Mouse (Mus musculus) stomach, embryonic 16.5 days (tissue): ENCODE data around the gene Ly6g6f. TPM values are rescaled to one million over a fixed set of nuclear protein-coding genes. Genes with fewer than 3 reads are reported as not detected.
A peak's percentile ranks its signal among the peaks of the same experiment; 100 is the strongest.

Experiments
- ATAC-seq: fragments of 200-750 bp; cut with Nextera tagmentation; 2 replicates; pipeline ENCODE4 v1.8.0; 2017; ENCODE audit warnings: moderate number of reproducible peaks, moderate TSS enrichment; ENCODE audit not compliant: insufficient read depth, low FRiP score
- H3K27ac ChIP-seq: fragments of 300-500 bp; sonication (generic); 2 replicates; pipeline ENCODE4 v1.5.1; 2014; ENCODE audit warnings: low read length
- H3K27me3 ChIP-seq: fragments of 300-500 bp; sonication (generic); 2 replicates; pipeline ENCODE4 v1.6.1; 2014; ENCODE audit warnings: low read length, control low read depth, mixed read lengths; ENCODE audit not compliant: control insufficient read depth, insufficient read depth
- H3K36me3 ChIP-seq: fragments of 300-500 bp; sonication (generic); 2 replicates; pipeline ENCODE4 v1.6.1; 2014; ENCODE audit warnings: low read length; ENCODE audit not compliant: control insufficient read depth, insufficient read depth
- H3K4me1 ChIP-seq: fragments of 300-500 bp; sonication (generic); 2 replicates; pipeline ENCODE4 v1.6.1; 2014; ENCODE audit warnings: low read length, control low read depth, mixed read lengths; ENCODE audit not compliant: control insufficient read depth, insufficient read depth
- H3K4me2 ChIP-seq: fragments of 300-500 bp; sonication (generic); 2 replicates; pipeline ENCODE4 v1.6.1; 2014; ENCODE audit warnings: low read depth, low read length, mixed read lengths
- H3K4me3 ChIP-seq: fragments of 300-500 bp; sonication (generic); replicated peaks from 2 replicates; pipeline ENCODE4 v1.5.1; 2014; ENCODE audit warnings: mild to moderate bottlenecking, low read length
- H3K9ac ChIP-seq: fragments of 300-500 bp; sonication (generic); 2 replicates; pipeline ENCODE4 v1.6.1; 2014; ENCODE audit warnings: low read length
- H3K9me3 ChIP-seq: fragments of 300-500 bp; sonication (generic); replicated peaks from 2 replicates; pipeline ENCODE4 v1.6.1; 2016; ENCODE audit warnings: low read length, control low read depth; ENCODE audit not compliant: control insufficient read depth
- WGBS: fragments of 180-500 bp; shearing (Covaris S2); extraction: QIAGEN DNeasy Blood & Tissue Kit; methylation state at CpG from one replicate; pipeline ENCODE4 v1.1.7; 2014; 5-methylcytosine and 5-hydroxymethylcytosine counted together
- polyA plus RNA-seq: library from polyadenylated mRNA; unstranded; fragments of >200 nt; fragmentation: Nextera tagmentation; extraction: Ambion mirVana; gene quantifications from 2 replicates; pipeline ENCODE4 v1.2.1, GENCODE M21; 2015

The Ly6g6f gene
- polyA plus RNA-seq, 1 experiment from 2014 or later, result 0.54 TPM

- peaks cover 8% of the 10 kb centered on the region for H3K36me3 ChIP-seq
- no peaks in the 10 kb centered on the region for H3K9me3 ChIP-seq
- peak overlapping the region; percentile 47 for H3K4me3 ChIP-seq
- H3K27ac ChIP-seq, result peak overlapping the region; percentile 95
- ATAC-seq, result peak; percentile 6; the same call in 1 of the 2 replicates
- 33% methylated on average over 10 of the region's 10 CpGs for WGBS
- peaks cover 51% of the 10 kb centered on the region for H3K4me1 ChIP-seq
- H3K27me3 ChIP-seq, result no peaks in the 10 kb centered on the region
- H3K4me2 ChIP-seq, result peak overlapping the region; percentile 71
- peak overlapping the region; percentile 65 for H3K9ac ChIP-seq
Measured at GRCm38 (mm10) chr17:35064378-35064877, 21.0 kb downstream of the Ly6g6f start.

GRCm38 (mm10) chr17:35063466-35063865 is 21.9 kb downstream of the Ly6g6f start:
- Histone ChIP-seq H3K27me3 (no peaks in the 10 kb centered on the region), H3K9ac (no peak overlapping the region), H3K9me3 (no peaks in the 10 kb centered on the region), H3K4me3 (no peak overlapping the region), H3K36me3 (peaks cover 8% of the 10 kb centered on the region), H3K4me2 (no peak overlapping the region), H3K4me1 (peaks cover 47% of the 10 kb centered on the region), H3K27ac (peak overlapping the region; percentile 16; the same call in 1 of the 2 replicates)
- 81% methylated on average over 3 of the region's 3 CpGs for WGBS
- ATAC-seq, result no peak

- Histone ChIP-seq H3K4me2 (no peak overlapping the region), H3K27me3 (no peaks in the 10 kb centered on the region), H3K9me3 (no peaks in the 10 kb centered on the region), H3K4me1 (peaks cover 45% of the 10 kb centered on the region), H3K36me3 (peaks cover 15% of the 10 kb centered on the region), H3K4me3 (no peak overlapping the region), H3K27ac (0 out of 2 replicates have a peak overlapping the region, but pooled peaks have one; percentile 36), H3K9ac (peak overlapping the region; percentile 23; the same call in 1 of the 2 replicates)
- WGBS, result 75% methylated on average over 8 of the region's 8 CpGs
- no peak for ATAC-seq
Measured at GRCm38 (mm10) chr17:35061299-35061698, 24.1 kb downstream of the Ly6g6f start.

- no peaks in the 10 kb centered on the region for H3K27me3 ChIP-seq
- peak overlapping the region; percentile 91 for H3K4me2 ChIP-seq
- peak overlapping the region; percentile 73 for H3K4me3 ChIP-seq
- no peaks in the 10 kb centered on the region for H3K9me3 ChIP-seq
- H3K36me3 ChIP-seq, result peaks cover 15% of the 10 kb centered on the region
- peaks cover 45% of the 10 kb centered on the region for H3K4me1 ChIP-seq
- ATAC-seq, result no peak
- peak overlapping the region; percentile 83; the same call in 1 of the 2 replicates for H3K9ac ChIP-seq
- 56% methylated on average over 22 of the region's 22 CpGs for WGBS
- H3K27ac ChIP-seq, result 0 out of 2 replicates have a peak overlapping the region, but pooled peaks have one; percentile 36
Measured at GRCm38 (mm10) chr17:35060737-35061297, 24.6 kb downstream of the Ly6g6f start.

DNA sequence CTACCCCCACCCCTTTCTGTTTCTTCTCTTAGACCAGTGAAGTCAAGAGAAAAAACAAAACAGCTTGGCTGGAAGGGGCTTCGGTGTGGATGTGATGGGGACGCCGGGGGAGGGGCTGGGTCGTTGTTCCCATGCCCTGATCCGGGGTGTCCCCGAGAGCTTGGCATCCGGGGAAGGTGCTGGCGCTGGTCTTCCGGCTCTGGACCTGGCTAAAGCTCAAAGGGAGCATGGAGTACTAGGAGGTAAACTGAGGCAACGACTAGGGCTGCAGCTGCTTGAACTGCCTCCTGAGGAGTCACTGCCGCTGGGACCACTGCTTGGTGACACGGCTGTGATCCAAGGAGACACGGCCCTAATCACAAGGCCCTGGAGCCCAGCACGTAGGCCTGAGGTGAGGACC is 25.3 kb downstream of the Ly6g6f start:
- Histone ChIP-seq H3K36me3 (peaks cover 15% of the 10 kb centered on the region), H3K27ac (peak overlapping the region; percentile 93), H3K27me3 (no peaks in the 10 kb centered on the region), H3K4me3 (peak overlapping the region; percentile 73), H3K9me3 (no peaks in the 10 kb centered on the region), H3K4me2 (peak overlapping the region; percentile 91), H3K4me1 (peaks cover 39% of the 10 kb centered on the region), H3K9ac (peak overlapping the region; percentile 83)
- 23% methylated on average over 14 of the region's 14 CpGs for WGBS
- ATAC-seq, result no peak

- H3K27me3 ChIP-seq, result no peaks in the 10 kb centered on the region
- peak within 1 kb of the TSS; percentile 91 for H3K4me2 ChIP-seq
- peak within 1 kb of the TSS; percentile 83 for H3K9ac ChIP-seq
- ATAC-seq, result peak; percentile 93
- H3K4me1 ChIP-seq, result peaks cover 31% of the 10 kb centered on the region
- H3K27ac ChIP-seq, result peak within 1 kb of the TSS; percentile 93
- peak within 1 kb of the TSS; percentile 73 for H3K4me3 ChIP-seq
- peaks cover 18% of the 10 kb centered on the region for H3K36me3 ChIP-seq
- H3K9me3 ChIP-seq, result no peaks in the 10 kb centered on the region
- under 1% methylated on average over 57 of the region's 57 CpGs for WGBS
Measured at GRCm38 (mm10) chr17:35058911-35059892, 26.2 kb downstream of the Ly6g6f start, which contains the start of gene Ddah2. Gene Ddah2, plus strand, starts transcription at chr17:35059035.

- Histone ChIP-seq H3K27me3 (no peaks in the 10 kb centered on the region), H3K4me1 (peaks cover 22% of the 10 kb centered on the region), H3K9me3 (no peaks in the 10 kb centered on the region), H3K4me2 (no peak overlapping the region), H3K9ac (no peak overlapping the region), H3K4me3 (peak overlapping the region; percentile 73), H3K36me3 (peaks cover 25% of the 10 kb centered on the region), H3K27ac (peak overlapping the region; percentile 93; the same call in 1 of the 2 replicates)
- no peak for ATAC-seq
- WGBS, result 47% methylated on average over 9 of the region's 9 CpGs
Measured at GRCm38 (mm10) chr17:35058316-35058715, 27.1 kb downstream of the Ly6g6f start.

DNA sequence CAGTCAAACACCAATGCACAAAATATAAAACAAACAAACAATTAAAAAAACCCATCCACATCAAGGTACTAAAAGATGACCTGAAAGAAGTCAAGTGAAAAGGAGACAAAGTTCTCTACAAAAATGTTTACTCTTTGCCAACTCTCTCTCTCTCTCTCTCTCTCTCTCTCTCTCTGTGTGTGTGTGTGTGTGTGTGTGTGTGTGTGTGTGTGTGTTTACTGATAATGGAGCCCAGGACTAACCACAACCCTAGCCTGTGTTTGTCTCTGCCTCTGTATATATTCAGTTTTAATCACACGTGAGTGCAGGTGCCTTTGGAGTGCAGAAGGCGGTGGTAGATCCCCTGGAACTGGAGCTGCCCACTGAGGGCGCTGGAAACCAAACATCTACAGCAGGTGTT is 28.3 kb downstream of the Ly6g6f start:
- Histone ChIP-seq H3K27me3 (no peaks in the 10 kb centered on the region), H3K9me3 (no peaks in the 10 kb centered on the region), H3K4me2 (no peak overlapping the region), H3K4me3 (no peak overlapping the region), H3K36me3 (peaks cover 31% of the 10 kb centered on the region), H3K4me1 (peaks cover 31% of the 10 kb centered on the region), H3K9ac (no peak overlapping the region), H3K27ac (no peak overlapping the region)
- 60% methylated on average over 3 of the region's 3 CpGs for WGBS
- no peak for ATAC-seq
